Mouse (Mus musculus) lung, postnatal 0 days (tissue): ENCODE data around the gene Lemd2.

Source experiments
- CTCF ChIP-seq: IDR thresholded peaks from 2 replicates; pipeline ENCODE4 v1.5.1; 2016; ENCODE audit warnings: antibody characterized with exemption, mild to moderate bottlenecking
- EP300 ChIP-seq: IDR thresholded peaks from 2 replicates; pipeline ENCODE4 v1.6.1; 2016; ENCODE audit warnings: antibody characterized with exemption, mild to moderate bottlenecking, control low read depth

DNA sequence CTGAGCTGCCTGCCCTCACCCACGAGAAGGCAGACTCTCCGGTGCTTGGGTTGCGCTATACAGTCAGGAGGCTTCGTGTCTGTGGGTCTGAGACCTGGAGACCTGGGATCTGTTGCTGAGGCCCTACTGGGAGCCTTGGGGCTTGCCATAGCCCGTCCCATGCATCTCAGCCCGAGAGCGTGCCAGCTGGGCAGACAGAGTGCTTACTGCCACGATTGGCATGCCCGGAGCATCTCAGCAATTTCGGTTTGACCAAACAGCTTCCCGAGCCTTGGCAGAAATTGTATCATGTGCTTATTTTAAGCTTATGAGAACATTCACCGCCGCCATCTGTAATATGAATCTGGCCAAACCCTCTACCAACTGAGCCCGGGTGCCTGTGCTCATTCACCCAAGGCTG, 50.0 kb downstream of the Lemd2 start:
- TF ChIP-seq CTCF: no peak
- no peak for TF ChIP-seq EP300
